ENCODE assay signal across 21 mouse cellular contexts in genomic region chr15:26292811-26293210, GRCm38 (mm10). TPM values are rescaled to one million over a fixed set of nuclear protein-coding genes. Genes with fewer than 3 reads are reported as not detected.
"Had no signal": no experiment of that assay in that cellular context is flagged by ENCODE, and none has a peak within 500 bp of the region (broad histone marks: within the 10 kb centered on the region; RNA-seq: fewer than 3 reads in every experiment).

No protein-coding gene starts in this region.

- H3K9ac ChIP-seq: liver, embryonic 14.5 days; lung, embryonic 14.5 days; midbrain, embryonic 12.5 days had no signal

- DNase-seq: lung, adult 18-20 months; lung, postnatal 10 days; lung, postnatal 4 days; right cerebral cortex, postnatal 14 days; right cerebral cortex, postnatal 4 days; spleen, adult 18-20 months; thymus, adult 18-20 months; thymus, postnatal 14 days; thymus, postnatal 36 days had no signal

- ATAC-seq: midbrain, embryonic 16.5 days had no signal

- H3K4me3 ChIP-seq: midbrain, embryonic 10.5 days; midbrain, embryonic 12.5 days; myocyte had no signal

- H3K27ac ChIP-seq: liver, embryonic 14.5 days; midbrain, embryonic 10.5 days; midbrain, embryonic 12.5 days had no signal

- H3K9me3 ChIP-seq: midbrain, embryonic 10.5 days; midbrain, embryonic 12.5 days had no signal

- H3K27me3 ChIP-seq: midbrain, embryonic 12.5 days had no signal

- H3K4me1 ChIP-seq: midbrain, embryonic 10.5 days; midbrain, embryonic 12.5 days had no signal

- H3K4me2 ChIP-seq: lung, embryonic 14.5 days; midbrain, embryonic 12.5 days had no signal

- H3K36me3 ChIP-seq: midbrain, embryonic 10.5 days; midbrain, embryonic 12.5 days had no signal

RNA-seq across cellular contexts. Expression of gene March11, which starts 16.0 kb away (rescaled TPM):
- total RNA-seq: megakaryocyte, adult 5-6 weeks; megakaryocyte-erythroid progenitor cell, adult 5-6 weeks; neutrophil, adult 5-6 weeks had no signal
- polyA plus RNA-seq: liver, embryonic 14.5 days; liver, embryonic 16.5 days; small intestine, adult 2 months; thymus, postnatal 0 days had no signal
